Mouse (Mus musculus) hematopoietic stem cell, adult 5-6 weeks (primary cell): ENCODE measurements at regions not wholly inside any gene's neighbourhood (a gene's known extent, or its start where the extent isn't known, plus 50 kb on each side); places are given as distances from the start of the nearest gene placed in this dataset.
"Not testable (repeated sequence)": the region's sequence is repeated elsewhere in the genome, so short reads cannot be mapped to it uniquely, and the experiment has no call there.

Source experiments
- ATAC-seq, 2 experiments: fragments of 125-278 bp in 1 of 2; replicated peaks in 1 of 2; 2 replicates each; pipeline ENCODE4 v1.8.0; 2016 to 2017; ENCODE audit warnings: inconsistent platforms in 2 of 2, mild to moderate bottlenecking in 2 of 2, moderate number of reproducible peaks in 2 of 2, low read depth in 1 of 2, moderate TSS enrichment in 1 of 2; ENCODE audit not compliant: low FRiP score in 2 of 2, poor library complexity in 2 of 2, severe bottlenecking in 2 of 2, insufficient read depth in 1 of 2, low TSS enrichment in 1 of 2

DNA sequence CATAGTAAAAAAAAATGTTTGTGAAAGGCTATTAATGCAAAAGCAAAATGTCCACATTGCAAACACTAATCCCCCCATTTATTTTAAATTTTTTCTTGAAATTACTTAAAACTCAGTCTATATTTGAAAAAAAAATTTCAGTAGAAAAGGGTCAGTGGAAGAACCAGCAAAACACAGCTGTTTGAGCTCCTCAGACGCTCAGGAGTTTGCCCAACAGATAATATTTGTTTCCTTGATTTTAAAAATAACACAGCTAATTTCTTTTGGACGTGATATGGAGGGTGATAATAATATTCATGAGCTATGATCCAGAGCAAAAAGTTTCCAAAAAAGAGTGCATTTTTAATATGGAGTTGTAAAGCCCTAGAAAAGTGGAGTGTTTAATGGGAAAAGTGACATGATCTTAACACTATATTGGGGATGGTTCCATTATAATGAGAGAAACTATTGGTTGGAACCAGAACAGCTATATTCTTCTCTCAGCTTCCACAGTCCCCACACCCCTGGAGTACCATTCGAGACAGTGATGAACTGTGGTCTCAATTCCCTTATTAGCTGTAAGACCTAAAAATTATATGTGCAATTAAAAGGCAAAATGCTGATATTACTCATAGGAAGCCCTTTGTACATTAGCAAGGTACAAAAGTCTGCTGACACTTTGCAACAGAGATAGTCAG is 209.0 kb upstream of the Rnf219 start:
- no peak for ATAC-seq

DNA sequence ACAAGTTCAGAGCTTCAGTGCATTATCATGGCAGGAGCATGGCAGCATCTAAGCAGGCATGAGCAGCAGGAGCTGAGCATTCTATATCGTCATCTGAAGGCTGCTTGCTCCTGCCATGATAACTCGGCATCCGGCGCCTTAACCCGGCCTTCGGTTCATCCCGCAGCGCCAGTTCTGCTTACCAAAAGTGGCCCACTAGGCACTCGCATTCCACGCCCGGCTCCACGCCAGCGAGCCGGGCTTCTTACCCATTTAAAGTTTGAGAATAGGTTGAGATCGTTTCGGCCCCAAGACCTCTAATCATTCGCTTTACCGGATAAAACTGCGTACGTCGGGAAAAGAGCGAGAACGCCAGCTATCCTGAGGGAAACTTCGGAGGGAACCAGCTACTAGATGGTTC is 193.2 kb upstream of the Rnf219 start:
- ATAC-seq: not testable (repeated sequence)

GRCm38 (mm10) chr14:104702283-104702893 is 179.9 kb upstream of the Rnf219 start:
- ATAC-seq: no peak

- ATAC-seq: no peak
Observed at GRCm38 (mm10) chr14:104698962-104699361, 176.5 kb upstream of the Rnf219 start.

DNA sequence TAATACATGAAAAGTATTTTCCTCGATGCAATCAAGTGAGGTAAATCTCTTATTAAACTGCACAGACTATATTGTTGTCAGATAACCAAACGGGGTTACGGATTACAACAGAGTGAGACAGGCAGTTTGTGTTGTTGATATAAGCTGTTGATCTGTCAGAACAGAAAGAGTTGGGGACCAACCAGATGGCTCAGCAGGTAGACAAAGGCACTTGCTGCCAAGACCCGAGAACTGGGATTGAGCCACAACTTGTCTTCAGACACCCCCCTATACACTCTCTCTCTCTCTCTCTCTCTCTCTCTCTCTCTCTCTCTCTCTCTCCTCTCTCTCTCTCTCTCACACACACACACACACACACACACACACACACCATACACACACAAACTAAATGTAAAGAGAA is 172.7 kb upstream of the Rnf219 start:
- no peak for ATAC-seq

DNA sequence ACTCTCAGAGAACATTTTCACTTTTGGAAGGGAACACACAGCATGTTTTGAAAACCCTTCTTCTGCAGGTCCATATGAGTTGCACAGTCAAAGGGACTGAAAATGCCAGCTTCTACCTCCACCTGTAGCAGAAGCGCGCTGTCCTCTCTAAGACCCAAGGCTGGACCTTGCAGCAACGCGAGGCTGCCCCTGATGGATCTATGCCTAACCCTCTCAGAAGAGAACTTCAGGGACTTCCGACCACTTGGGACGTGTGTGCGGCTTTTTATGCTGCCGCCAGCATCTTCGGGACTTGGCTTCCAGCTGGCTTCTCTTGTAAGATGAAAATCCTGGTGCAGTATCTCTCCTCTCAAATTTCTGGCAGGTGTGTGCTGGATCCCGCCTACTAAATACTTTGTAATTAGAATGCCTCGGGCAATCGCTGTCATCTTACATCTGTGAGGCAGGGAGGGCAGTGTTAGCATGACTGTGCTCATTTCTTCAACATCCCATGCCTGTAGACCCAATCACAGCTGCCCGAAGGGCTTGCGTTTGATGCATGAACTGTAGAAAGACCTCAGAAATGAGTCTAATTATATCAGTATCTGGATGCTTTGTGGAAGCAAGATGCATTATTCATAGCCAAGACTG is 171.8 kb upstream of the Rnf219 start:
- ATAC-seq: no peak

- ATAC-seq: no peak
Observed at GRCm38 (mm10) chr14:104692616-104693015, 170.2 kb upstream of the Rnf219 start.

DNA sequence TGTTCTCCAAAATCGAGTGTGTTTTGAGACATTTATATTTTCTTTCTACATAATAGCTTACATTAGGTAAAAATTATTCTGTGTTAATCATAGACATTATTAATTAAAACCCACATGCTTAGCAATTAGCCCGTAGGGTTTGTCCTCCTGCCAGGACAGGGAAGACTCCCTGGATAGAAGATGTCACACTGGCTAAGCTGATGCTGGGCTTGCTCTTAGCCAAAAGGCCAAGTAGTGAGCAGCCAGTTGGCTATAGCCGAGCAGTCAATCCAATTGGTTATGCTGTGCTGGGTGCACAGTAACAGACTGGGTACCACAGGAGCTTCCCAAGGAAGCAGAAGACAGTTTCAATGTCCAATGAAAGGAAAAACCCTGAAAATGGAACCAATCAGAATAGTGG is 166.0 kb upstream of the Rnf219 start:
- no peak for ATAC-seq

DNA sequence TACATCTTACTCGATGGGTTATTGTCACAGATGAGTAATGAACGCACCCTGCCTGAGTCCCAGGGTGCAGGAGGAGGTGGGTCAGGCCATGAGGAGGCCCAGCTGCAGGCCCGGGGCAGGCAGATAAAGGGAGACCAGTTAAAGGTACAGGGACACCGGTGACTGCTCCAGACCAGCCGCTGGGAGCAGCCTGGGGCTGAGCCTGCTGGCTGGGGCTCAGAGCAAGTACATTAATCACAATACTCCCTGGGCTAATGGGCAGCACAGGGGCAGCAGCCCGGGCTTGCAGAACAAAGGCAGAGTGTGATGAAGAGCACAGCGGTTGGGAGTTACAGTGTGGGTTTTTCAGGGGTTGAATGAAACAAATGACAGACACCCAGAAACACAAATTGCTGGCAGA is 154.4 kb upstream of the Rnf219 start:
- ATAC-seq: no peak

GRCm38 (mm10) chr14:104661696-104662095 is 139.3 kb upstream of the Rnf219 start:
- no peak for ATAC-seq

- ATAC-seq: no peak
Observed at GRCm38 (mm10) chr14:104658751-104659150, 136.3 kb upstream of the Rnf219 start.

DNA sequence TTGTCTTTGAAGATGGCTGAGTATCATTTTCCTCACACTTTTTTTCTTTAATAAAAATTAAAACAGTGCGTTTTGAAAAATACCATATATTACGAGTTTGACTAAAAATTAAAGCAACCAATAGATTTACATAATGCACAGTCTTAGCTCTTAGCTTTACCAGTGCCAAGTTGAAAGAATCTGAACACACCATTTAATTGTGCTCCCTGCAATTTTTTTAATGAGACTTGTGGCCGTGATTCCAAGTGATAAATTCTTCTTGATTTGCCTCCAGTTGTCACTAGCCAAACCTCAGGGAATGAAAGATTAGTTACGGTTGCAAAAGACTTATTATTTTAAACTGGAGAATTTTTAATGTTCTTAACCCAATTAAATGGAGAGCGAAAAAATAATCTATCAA is 127.5 kb upstream of the Rnf219 start:
- no peak for ATAC-seq

DNA sequence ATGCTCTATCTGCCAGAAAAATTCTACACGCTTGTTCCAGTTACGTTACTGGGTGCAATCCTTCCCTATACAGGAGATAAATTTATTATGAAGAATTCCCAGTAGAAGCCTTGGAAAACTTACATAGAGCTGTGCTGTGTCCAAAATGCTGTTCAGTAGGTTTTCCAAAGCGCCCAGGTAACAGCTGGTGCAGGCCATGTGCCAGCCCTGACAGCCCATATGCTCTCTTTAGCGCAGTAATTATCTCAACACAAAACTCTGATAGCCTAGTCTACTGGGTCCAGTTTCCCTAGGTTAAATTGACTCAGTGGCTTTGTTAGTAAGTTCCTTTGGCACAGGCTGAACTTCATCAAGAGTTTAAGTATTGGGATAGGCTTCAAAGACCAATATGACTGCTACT is 122.2 kb upstream of the Rnf219 start:
- no peak for ATAC-seq

DNA sequence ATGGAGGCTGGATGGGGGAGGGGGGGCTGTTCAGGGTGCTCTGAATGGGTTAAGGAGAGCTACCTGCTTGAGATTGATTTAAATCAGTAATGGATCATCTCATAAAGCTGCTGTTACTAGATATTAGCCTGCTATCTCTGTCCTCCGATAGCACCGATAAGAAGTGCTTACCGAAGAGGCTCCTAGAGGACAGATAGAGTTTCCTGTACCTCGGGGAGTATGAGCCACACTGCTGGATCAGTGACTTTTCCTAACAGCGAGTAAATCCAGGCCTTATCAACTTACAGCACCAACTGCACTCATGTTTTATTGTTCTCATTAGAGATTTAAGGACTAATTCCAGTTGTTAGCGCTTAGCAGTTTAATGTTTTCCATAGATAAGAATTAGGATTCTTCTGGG is 120.3 kb upstream of the Rnf219 start:
- no peak for ATAC-seq

GRCm38 (mm10) chr14:104639300-104639699 is 116.9 kb upstream of the Rnf219 start:
- ATAC-seq: no peak

DNA sequence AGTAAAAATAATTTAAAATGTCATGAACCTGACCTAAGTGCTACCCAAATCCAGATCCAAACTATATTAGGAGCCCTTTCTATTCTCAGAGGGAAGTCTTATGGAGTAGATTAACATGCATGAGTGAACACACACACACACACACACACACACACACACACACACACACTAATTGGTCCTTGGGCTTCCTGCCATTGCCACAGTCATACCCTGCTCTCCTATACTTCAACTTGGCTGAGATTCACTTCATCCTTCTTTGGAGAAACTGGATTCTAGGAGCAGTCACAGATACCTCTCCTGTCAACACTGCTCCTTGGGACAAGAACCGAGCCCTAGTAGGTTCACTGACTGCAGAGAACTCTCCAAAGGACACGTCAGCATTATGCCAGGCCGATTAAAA is 89.0 kb upstream of the Rnf219 start:
- no peak for ATAC-seq

GRCm38 (mm10) chr14:104610378-104610777 is 87.9 kb upstream of the Rnf219 start:
- ATAC-seq: 0 out of 4 replicates have a peak, but pooled peaks of 1 of the 2 experiments have one; percentile 27

DNA sequence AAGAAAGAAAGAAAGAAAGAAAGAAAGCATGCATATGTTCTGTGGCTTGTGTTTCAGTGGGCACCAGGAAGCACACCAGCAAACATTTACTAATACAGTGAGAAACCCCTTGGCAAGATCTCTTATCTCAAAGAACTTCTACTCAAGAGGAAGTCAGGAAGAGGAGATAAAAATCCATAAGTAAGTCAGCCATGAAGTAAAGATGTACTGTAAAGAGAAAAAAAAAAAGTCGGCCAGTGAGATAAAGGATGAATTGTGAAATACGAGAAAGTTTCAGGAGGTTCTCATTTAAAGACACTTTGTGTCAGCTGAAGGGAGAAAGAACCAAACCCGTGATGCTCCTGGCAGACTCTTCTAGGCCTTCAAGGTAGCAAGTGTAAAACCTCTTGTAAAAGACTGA is 72.4 kb upstream of the Rnf219 start:
- ATAC-seq: no peak
